9 mouse cellular contexts compared by ENCODE assay signal in genomic region chr10:121434441-121435103, GRCm38 (mm10). TPM values are rescaled to one million over a fixed set of nuclear protein-coding genes. Genes with fewer than 3 reads are reported as not detected.
DNase-seq lines count a peak whose midpoint lies in the region; ATAC-seq and TF ChIP-seq lines count a peak whose summit lies in the region.
"Had no signal": no experiment of that assay in that cellular context is flagged by ENCODE, and none has a peak within 500 bp of the region (broad histone marks: within the 10 kb centered on the region; RNA-seq: fewer than 3 reads in every experiment).

No protein-coding gene starts in this region.

- peak overlapping the region; percentile 33; the same call in 1 of the 2 replicates for H3K9ac ChIP-seq in heart, embryonic 12.5 days
- no peak overlapping the region for H3K9ac ChIP-seq in lung, embryonic 15.5 days
- no peak overlapping the region for H3K9ac ChIP-seq in liver, embryonic 12.5 days
- H3K9ac ChIP-seq in stomach, postnatal 0 days (ENCODE audit: low read length): no peak overlapping the region

- intact Hi-C loops in heart, postnatal 14 days (cut with DNase I): no loop called here

- H3K4me3 ChIP-seq in heart, embryonic 12.5 days: no peak overlapping the region
- H3K4me3 ChIP-seq in lung, embryonic 15.5 days: no peak overlapping the region
- H3K4me3 ChIP-seq in liver, embryonic 12.5 days: no peak overlapping the region
- no peak overlapping the region for H3K4me3 ChIP-seq in stomach, postnatal 0 days (ENCODE audit: low read depth, low read length)

- 73% methylated on average over 15 of the region's 15 CpGs for WGBS in heart, embryonic 12.5 days
- 53% methylated on average over 15 of the region's 15 CpGs for WGBS in lung, embryonic 15.5 days
- 76% methylated on average over 15 of the region's 15 CpGs for WGBS in liver, embryonic 12.5 days (ENCODE audit: insufficient replicate concordance)
- WGBS in stomach, postnatal 0 days: 60% methylated on average over 15 of the region's 15 CpGs

- no peak for ATAC-seq in heart, embryonic 12.5 days (ENCODE audit: insufficient number of reproducible peaks, low FRiP score)
- no peak for ATAC-seq in lung, embryonic 15.5 days (ENCODE audit: borderline replicate concordance, extremely low read depth, low FRiP score, low TSS enrichment)
- ATAC-seq in liver, embryonic 12.5 days: no peak
- ATAC-seq in stomach, postnatal 0 days (ENCODE audit: low FRiP score, low TSS enrichment): no peak

- H3K27ac ChIP-seq in heart, embryonic 12.5 days (ENCODE audit: poor library complexity, severe bottlenecking): peak overlapping the region; percentile 69
- H3K27ac ChIP-seq in lung, embryonic 15.5 days: peak overlapping the region; percentile 94
- H3K27ac ChIP-seq in liver, embryonic 12.5 days: peak overlapping the region; percentile 56
- peak overlapping the region; percentile 69 for H3K27ac ChIP-seq in stomach, postnatal 0 days (replicated peaks)

- no peak for DNase-seq in heart, postnatal 14 days
- no peak for DNase-seq in lung, postnatal 14 days
- no peak for DNase-seq in stomach, postnatal 0 days (ENCODE audit: low spot score)
- DNase-seq in layer of hippocampus, adult 18-20 months (ENCODE audit: low spot score in 2 of 2): no peak
- no peak for DNase-seq in urinary bladder, adult 2 months (ENCODE audit: low spot score)
- DNase-seq: cerebellum, postnatal 25 days had no signal

- no peaks in the 10 kb centered on the region for H3K36me3 ChIP-seq in heart, embryonic 12.5 days
- no peaks in the 10 kb centered on the region for H3K36me3 ChIP-seq in lung, embryonic 15.5 days
- H3K36me3 ChIP-seq in liver, embryonic 12.5 days: no peaks in the 10 kb centered on the region
- no peaks in the 10 kb centered on the region for H3K36me3 ChIP-seq in stomach, postnatal 0 days (ENCODE audit: control insufficient read depth, insufficient read depth, low read length)

- no peak overlapping the region for H3K4me2 ChIP-seq in heart, embryonic 12.5 days
- peak overlapping the region; percentile 13; the same call in 1 of the 2 replicates for H3K4me2 ChIP-seq in lung, embryonic 15.5 days
- H3K4me2 ChIP-seq in liver, embryonic 12.5 days: no peak overlapping the region
- H3K4me2 ChIP-seq in stomach, postnatal 0 days (replicated peaks; ENCODE audit: low read depth): no peak overlapping the region

- TF ChIP-seq EP300 in stomach, postnatal 0 days (optimal IDR thresholded peaks at IDR 0.05): no peak

- peaks cover 85% of the 10 kb centered on the region for H3K4me1 ChIP-seq in heart, embryonic 12.5 days (replicated peaks)
- peaks cover 94% of the 10 kb centered on the region for H3K4me1 ChIP-seq in lung, embryonic 15.5 days
- peaks cover 74% of the 10 kb centered on the region for H3K4me1 ChIP-seq in liver, embryonic 12.5 days
- H3K4me1 ChIP-seq in stomach, postnatal 0 days (replicated peaks; ENCODE audit: control insufficient read depth, insufficient read depth): peaks cover 21% of the 10 kb centered on the region

- no peak for TF ChIP-seq CTCF in stomach, postnatal 0 days (IDR thresholded peaks at IDR 0.05; ENCODE audit: low read depth)

- H3K27me3 ChIP-seq in heart, embryonic 12.5 days (replicated peaks): no peaks in the 10 kb centered on the region
- H3K27me3 ChIP-seq in lung, embryonic 15.5 days: no peaks in the 10 kb centered on the region
- H3K27me3 ChIP-seq in liver, embryonic 12.5 days (replicated peaks): no peaks in the 10 kb centered on the region
- no peaks in the 10 kb centered on the region for H3K27me3 ChIP-seq in stomach, postnatal 0 days (ENCODE audit: control insufficient read depth, insufficient read depth, low read length)

- no peaks in the 10 kb centered on the region for H3K9me3 ChIP-seq in heart, embryonic 12.5 days (replicated peaks)
- no peaks in the 10 kb centered on the region for H3K9me3 ChIP-seq in lung, embryonic 15.5 days
- H3K9me3 ChIP-seq in liver, embryonic 12.5 days (replicated peaks): no peaks in the 10 kb centered on the region
- H3K9me3 ChIP-seq in stomach, postnatal 0 days (ENCODE audit: control insufficient read depth, low read length): no peaks in the 10 kb centered on the region

RNA-seq across cellular contexts. Expression of gene Rassf3, which starts 41.6 kb away (rescaled TPM):
- polyA plus RNA-seq in heart, embryonic 12.5 days (2016; fragmentation: Nextera tagmentation; extraction: Ambion mirVana): 27.0 and 28.1 TPM in 2 replicates
- total RNA-seq in heart, postnatal 14 days (2021): 100 to 1,000 TPM; 120 to 125 TPM
- 18.3 and 20.8 TPM in 2 replicates for polyA plus RNA-seq in lung, embryonic 15.5 days (2015; fragmentation: Nextera tagmentation; extraction: Ambion mirVana)
- polyA plus RNA-seq in liver, embryonic 12.5 days (2016; fragmentation: Nextera tagmentation; extraction: Ambion mirVana): 12.3 and 12.8 TPM in 2 replicates
- polyA plus RNA-seq in stomach, postnatal 0 days (2015; fragmentation: Nextera tagmentation; extraction: Ambion mirVana): 19.2 and 20.0 TPM in 2 replicates
- 1 to 10 TPM; 9.6 to 9.8 TPM for total RNA-seq in layer of hippocampus, adult 18-20 months (2021)
- polyA plus RNA-seq in urinary bladder, adult 2 months (2012; rRNA removed): 106 and 139 TPM in 2 replicates
